Mouse (Mus musculus) hindbrain, postnatal 0 days (tissue): ENCODE data around the gene Pcp2. TPM values are rescaled to one million over a fixed set of nuclear protein-coding genes. Genes with fewer than 3 reads are reported as not detected.

Source experiments
- ATAC-seq: fragments of 200-750 bp; cut with Nextera tagmentation; 2 replicates; pipeline ENCODE4 v1.8.0; 2017; ENCODE audit warnings: mild to moderate bottlenecking, moderate TSS enrichment, moderate library complexity
- DNase-seq: peaks from one replicate; pipeline ENCODE4 v3.0.0-alpha.2; 2015; ENCODE audit warnings: low spot score
- H3K27ac ChIP-seq: fragments of 300-500 bp; sonication (generic); 2 replicates; pipeline ENCODE4 v1.5.1; 2014; ENCODE audit warnings: mild to moderate bottlenecking
- H3K27me3 ChIP-seq: fragments of 300-500 bp; sonication (generic); 2 replicates; pipeline ENCODE4 v1.6.1; 2014; ENCODE audit warnings: low read length, mixed read lengths; ENCODE audit not compliant: insufficient read depth
- H3K36me3 ChIP-seq: fragments of 300-500 bp; sonication (generic); 2 replicates; pipeline ENCODE4 v1.6.1; 2014; ENCODE audit warnings: low read length, mixed read lengths; ENCODE audit not compliant: insufficient read depth
- H3K4me1 ChIP-seq: fragments of 300-500 bp; sonication (generic); 2 replicates; pipeline ENCODE4 v1.6.1; 2014; ENCODE audit warnings: antibody characterized with exemption, low read length, mixed read lengths; ENCODE audit not compliant: insufficient read depth
- H3K4me2 ChIP-seq: fragments of 300-500 bp; sonication (generic); 2 replicates; pipeline ENCODE4 v1.6.1; 2014; ENCODE audit warnings: low read depth, mild to moderate bottlenecking, low read length, moderate library complexity, mixed read lengths
- H3K4me3 ChIP-seq: fragments of 300-500 bp; sonication (generic); 2 replicates; pipeline ENCODE4 v1.5.1; 2014; ENCODE audit warnings: low read length
- H3K9ac ChIP-seq: fragments of 300-500 bp; sonication (generic); replicated peaks from 2 replicates; pipeline ENCODE4 v1.6.1; 2014; ENCODE audit warnings: mild to moderate bottlenecking, low read length, moderate library complexity, mixed read lengths
- H3K9me3 ChIP-seq: fragments of 300-500 bp; sonication (generic); 2 replicates; pipeline ENCODE4 v1.6.1; 2016; ENCODE audit warnings: low read length, mixed read lengths
- CTCF ChIP-seq: IDR thresholded peaks from 2 replicates; pipeline ENCODE4 v1.5.1; 2016; ENCODE audit warnings: antibody characterized with exemption, control low read depth, low read depth
- WGBS: fragments of 180-500 bp; shearing (Covaris S2); extraction: QIAGEN DNeasy Blood & Tissue Kit; methylation state at CpG from one replicate; pipeline ENCODE4 v1.1.7; 2014; 5-methylcytosine and 5-hydroxymethylcytosine counted together
- polyA plus RNA-seq: library from polyadenylated mRNA; unstranded; fragments of >200 nt; fragmentation: Nextera tagmentation; extraction: Ambion mirVana; gene quantifications from 2 replicates; pipeline ENCODE4 v1.2.1, GENCODE M21; 2015
- total RNA-seq: library from RNA; depleted of rRNA; stranded (reverse); fragments of >200 nt; gene quantifications from 2 replicates; pipeline ENCODE4 v1.2.3, GENCODE M21; 2014

Pcp2 gene
- total and polyA plus RNA-seq, 2 experiments from 2014 or later, result 78.6 to 145 TPM

DNA sequence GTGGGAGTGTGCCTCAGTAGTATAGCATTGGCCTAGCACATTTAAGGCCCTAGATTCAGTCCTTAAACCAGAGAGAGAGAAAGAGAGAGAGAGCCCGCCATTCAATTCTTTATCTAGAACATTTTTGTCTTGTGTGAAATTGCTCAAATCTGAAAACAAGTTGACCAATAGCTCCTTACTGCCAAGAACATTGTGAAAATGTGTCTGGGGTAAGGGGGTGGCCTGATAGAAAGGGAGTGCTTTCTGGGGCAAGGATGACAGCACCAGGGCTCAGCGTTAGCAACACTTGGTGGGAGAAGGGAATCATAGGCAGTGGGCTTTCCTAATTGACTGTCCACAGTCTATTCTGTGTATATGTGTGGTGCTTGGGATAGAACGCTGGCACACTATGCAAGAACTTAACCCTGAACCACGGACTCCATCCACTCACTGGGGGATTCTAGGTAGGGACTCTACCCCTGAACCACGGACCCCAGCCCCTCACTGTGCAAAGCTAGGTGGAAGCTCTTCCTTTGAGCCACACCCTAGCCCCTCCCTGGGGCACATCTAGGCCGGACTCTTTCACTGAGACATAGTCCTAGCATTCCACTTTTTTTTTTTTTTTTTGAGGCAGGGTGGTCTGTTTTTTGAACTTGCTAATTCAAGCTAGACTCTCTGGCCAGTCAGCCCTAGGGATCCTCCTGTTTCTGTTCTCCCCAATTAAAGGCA, 21.6 kb upstream of the Pcp2 start:
- H3K4me2 ChIP-seq, result no peak overlapping the region
- H3K9me3 ChIP-seq, result no peaks in the 10 kb centered on the region
- H3K4me3 ChIP-seq, result no peak overlapping the region
- no peaks in the 10 kb centered on the region for H3K4me1 ChIP-seq
- TF ChIP-seq CTCF, result no peak
- H3K27ac ChIP-seq, result no peak overlapping the region
- WGBS, result 84% methylated on average over 6 of the region's 6 CpGs
- no peak overlapping the region for H3K9ac ChIP-seq
- no peak for ATAC-seq
- H3K27me3 ChIP-seq, result no peaks in the 10 kb centered on the region
- H3K36me3 ChIP-seq, result no peaks in the 10 kb centered on the region
- DNase-seq, result no peak

DNA sequence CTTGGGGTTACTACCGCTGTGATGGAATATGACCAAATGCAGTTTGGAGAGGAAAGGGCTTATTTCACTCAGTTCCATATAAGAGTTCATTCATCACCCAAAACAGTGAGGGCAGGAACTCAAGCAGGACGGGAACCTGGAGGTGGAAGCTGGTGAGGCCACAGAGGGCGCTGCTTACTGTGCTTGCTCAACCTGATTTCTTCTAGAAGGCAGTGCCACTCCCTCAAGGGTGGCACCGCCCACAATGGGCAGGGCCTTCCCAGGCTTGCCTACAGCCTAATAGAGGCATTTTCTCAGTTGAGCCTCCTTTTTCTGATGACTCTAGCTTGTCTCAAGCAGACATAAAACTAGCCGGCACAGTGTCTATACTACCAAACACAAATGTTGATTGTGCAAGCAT, 20.5 kb upstream of the Pcp2 start:
- Histone ChIP-seq H3K4me1 (no peaks in the 10 kb centered on the region), H3K4me3 (no peak overlapping the region), H3K27ac (no peak overlapping the region), H3K36me3 (no peaks in the 10 kb centered on the region), H3K9ac (no peak overlapping the region), H3K4me2 (no peak overlapping the region), H3K9me3 (no peaks in the 10 kb centered on the region), H3K27me3 (no peaks in the 10 kb centered on the region)
- 0 out of 2 replicates have a peak, but pooled peaks have one; percentile 41 for ATAC-seq
- TF ChIP-seq CTCF, result 0 out of 2 replicates have a peak, but pooled peaks have one; percentile 15
- WGBS, result 23% methylated on average over 5 of the region's 5 CpGs
- peak; percentile 21 for DNase-seq

DNA sequence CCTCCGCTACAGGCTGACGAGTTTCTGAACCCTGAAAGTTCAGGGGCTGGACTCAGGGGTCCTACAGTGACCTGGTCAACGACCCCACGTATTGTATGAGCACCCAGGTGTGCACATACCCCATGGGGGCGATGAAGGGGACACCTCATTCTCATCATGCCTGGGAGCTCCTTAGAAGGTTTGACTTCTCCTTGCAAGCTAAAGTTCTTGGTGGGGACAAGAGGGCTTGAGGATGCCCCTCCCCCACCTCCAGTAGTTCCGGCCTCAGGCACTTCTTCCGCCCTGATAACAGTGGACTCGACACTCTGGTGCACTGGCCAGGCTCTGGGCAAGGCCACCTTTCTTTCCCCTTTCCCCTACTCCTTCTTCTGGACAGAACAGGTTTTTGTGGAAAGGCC, 6.1 kb upstream of the Pcp2 start:
- H3K27me3 ChIP-seq, result no peaks in the 10 kb centered on the region
- H3K9ac ChIP-seq, result peak overlapping the region; percentile 41; the same call in 1 of the 2 replicates
- 18% methylated on average over 8 of the region's 8 CpGs for WGBS

GRCm38 (mm10) chr8:3630647-3631477, 5.5 kb upstream of the Pcp2 start, which contains the start of gene Stxbp2:
TSS of gene Stxbp2 (plus strand) at chr8:3630955.
- H3K36me3 ChIP-seq, result no peaks in the 10 kb centered on the region
- H3K4me1 ChIP-seq, result peaks cover 8% of the 10 kb centered on the region; the same call in 1 of the 2 replicates
- WGBS, result 4% methylated on average over 47 of the region's 47 CpGs
- no peak within 1 kb of the TSS for H3K27ac ChIP-seq
- peak within 1 kb of the TSS; percentile 45 for H3K4me3 ChIP-seq
- no peaks in the 10 kb centered on the region for H3K27me3 ChIP-seq
- DNase-seq (peak; percentile 62), ATAC-seq (peak; percentile 80)
- H3K4me2 ChIP-seq, result peak within 1 kb of the TSS; percentile 63
- peak within 1 kb of the TSS; percentile 41 for H3K9ac ChIP-seq
- no peak for TF ChIP-seq CTCF
- no peaks in the 10 kb centered on the region for H3K9me3 ChIP-seq

More for the DNA sequence above, 6.1 kb upstream of the Pcp2 start:
- peak overlapping the region; percentile 45 for H3K4me3 ChIP-seq
- no peak for TF ChIP-seq CTCF
- no peaks in the 10 kb centered on the region for H3K36me3 ChIP-seq
- ATAC-seq, result no peak
- peak overlapping the region; percentile 63 for H3K4me2 ChIP-seq
- DNase-seq, result no peak
- H3K4me1 ChIP-seq, result peaks cover 8% of the 10 kb centered on the region; the same call in 1 of the 2 replicates
- no peaks in the 10 kb centered on the region for H3K9me3 ChIP-seq
- H3K27ac ChIP-seq, result no peak overlapping the region

- Histone ChIP-seq H3K36me3 (no peaks in the 10 kb centered on the region; the same call in 1 of the 2 replicates), H3K4me3 (no peak overlapping the region), H3K27me3 (no peaks in the 10 kb centered on the region), H3K9me3 (no peaks in the 10 kb centered on the region), H3K27ac (no peak overlapping the region), H3K4me1 (peaks cover 8% of the 10 kb centered on the region; the same call in 1 of the 2 replicates), H3K9ac (no peak overlapping the region), H3K4me2 (no peak overlapping the region)
- 0 out of 2 replicates have a peak, but pooled peaks have one; percentile 31 for ATAC-seq
- TF ChIP-seq CTCF, result peak; percentile 75
- 27% methylated on average over 5 of the region's 5 CpGs for WGBS
- DNase-seq, result peak; percentile 59
Measured at GRCm38 (mm10) chr8:3628014-3628413, 2.7 kb upstream of the Pcp2 start.

GRCm38 (mm10) chr8:3626971-3627370, 1.6 kb upstream of the Pcp2 start:
- H3K4me3 ChIP-seq, result no peak overlapping the region

More at GRCm38 (mm10) chr8:3626971-3627370, 1.6 kb upstream of the Pcp2 start:
- H3K4me1 ChIP-seq, result peaks cover 8% of the 10 kb centered on the region; the same call in 1 of the 2 replicates
- DNase-seq (no peak), ATAC-seq (no peak)
- no peaks in the 10 kb centered on the region for H3K27me3 ChIP-seq
- WGBS, result 58% methylated on average over 5 of the region's 5 CpGs
- no peak overlapping the region for H3K27ac ChIP-seq
- H3K4me2 ChIP-seq, result no peak overlapping the region
- no peaks in the 10 kb centered on the region for H3K9me3 ChIP-seq
- H3K36me3 ChIP-seq, result no peaks in the 10 kb centered on the region; the same call in 1 of the 2 replicates
- no peak for TF ChIP-seq CTCF
- H3K9ac ChIP-seq, result no peak overlapping the region
